Mouse (Mus musculus) ES-E14 (cell line): Measurements from ENCODE around the gene Esrp2.

Experiments
- CHD2 ChIP-seq: IDR thresholded peaks from 2 replicates; pipeline ENCODE4 v1.6.1; 2014; ENCODE audit warnings: mild to moderate bottlenecking, low read depth, low read length, inconsistent platforms
- MAFK ChIP-seq: IDR thresholded peaks from 2 replicates; pipeline ENCODE4 v1.6.1; 2014; ENCODE audit warnings: mild to moderate bottlenecking, low read depth, low read length, inconsistent platforms; ENCODE audit not compliant: insufficient read depth
- ZC3H11A ChIP-seq: IDR thresholded peaks from 2 replicates; pipeline ENCODE4 v1.6.1; 2012; ENCODE audit warnings: low read depth, mild to moderate bottlenecking, inconsistent platforms, low read length, borderline replicate concordance

GRCm38 (mm10) chr8:106130505-106130904, 6.3 kb downstream of the Esrp2 start:
- TF ChIP-seq CHD2: no peak
- no peak for TF ChIP-seq MAFK
- TF ChIP-seq ZC3H11A: no peak
